Mouse (Mus musculus) midbrain, postnatal 0 days (tissue): ENCODE measurements at regions not wholly inside any gene's neighbourhood (a gene's known extent, or its start where the extent isn't known, plus 50 kb on each side); places are given as distances from the start of the nearest gene placed in this dataset.

ENCODE experiments used
- ATAC-seq: fragments of 200-750 bp; cut with Nextera tagmentation; 2 replicates; pipeline ENCODE4 v1.8.0; 2017; ENCODE audit warnings: moderate number of reproducible peaks, mild to moderate bottlenecking, moderate TSS enrichment, moderate library complexity; ENCODE audit not compliant: low FRiP score
- DNase-seq: peaks from one replicate; pipeline ENCODE4 v3.0.0-alpha.2; 2015; ENCODE audit warnings: low spot score
- H3K27ac ChIP-seq: fragments of 300-500 bp; sonication (generic); 2 replicates; pipeline ENCODE4 v1.5.1; 2014; ENCODE audit warnings: low read depth, mild to moderate bottlenecking, low read length, mixed read lengths
- H3K27me3 ChIP-seq: fragments of 300-500 bp; sonication (generic); 2 replicates; pipeline ENCODE4 v1.6.1; 2014; ENCODE audit warnings: low read length, control low read depth, mixed read lengths; ENCODE audit not compliant: insufficient read depth
- H3K36me3 ChIP-seq: fragments of 300-500 bp; sonication (generic); 2 replicates; pipeline ENCODE4 v1.6.1; 2014; ENCODE audit warnings: low read length, control low read depth, mixed read lengths; ENCODE audit not compliant: insufficient read depth
- H3K4me1 ChIP-seq: fragments of 300-500 bp; sonication (generic); 2 replicates; pipeline ENCODE4 v1.6.1; 2014; ENCODE audit warnings: mild to moderate bottlenecking, control low read depth, antibody characterized with exemption, low read length, mixed read lengths; ENCODE audit not compliant: insufficient read depth
- H3K4me2 ChIP-seq: fragments of 300-500 bp; sonication (generic); 2 replicates; pipeline ENCODE4 v1.6.1; 2014; ENCODE audit warnings: low read depth, mild to moderate bottlenecking, low read length, mixed read lengths; ENCODE audit not compliant: poor library complexity, severe bottlenecking
- H3K4me3 ChIP-seq: fragments of 300-500 bp; sonication (generic); 2 replicates; pipeline ENCODE4 v1.5.1; 2014; ENCODE audit warnings: low read depth, mild to moderate bottlenecking, low read length, moderate library complexity
- H3K9ac ChIP-seq: fragments of 300-500 bp; sonication (generic); replicated peaks from 2 replicates; pipeline ENCODE4 v1.6.1; 2014; ENCODE audit warnings: mild to moderate bottlenecking, low read length, moderate library complexity, mixed read lengths; ENCODE audit not compliant: poor library complexity, severe bottlenecking
- H3K9me3 ChIP-seq: fragments of 300-500 bp; sonication (generic); 2 replicates; pipeline ENCODE4 v1.6.1; 2016; ENCODE audit warnings: low read length, control low read depth
- CTCF ChIP-seq: IDR thresholded peaks from 2 replicates; pipeline ENCODE4 v1.5.1; 2016; ENCODE audit warnings: antibody characterized with exemption, mild to moderate bottlenecking
- WGBS: fragments of 180-500 bp; shearing (Covaris S2); extraction: QIAGEN DNeasy Blood & Tissue Kit; methylation state at CpG from one replicate; pipeline ENCODE4 v1.1.7; 2014; 5-methylcytosine and 5-hydroxymethylcytosine counted together

DNA sequence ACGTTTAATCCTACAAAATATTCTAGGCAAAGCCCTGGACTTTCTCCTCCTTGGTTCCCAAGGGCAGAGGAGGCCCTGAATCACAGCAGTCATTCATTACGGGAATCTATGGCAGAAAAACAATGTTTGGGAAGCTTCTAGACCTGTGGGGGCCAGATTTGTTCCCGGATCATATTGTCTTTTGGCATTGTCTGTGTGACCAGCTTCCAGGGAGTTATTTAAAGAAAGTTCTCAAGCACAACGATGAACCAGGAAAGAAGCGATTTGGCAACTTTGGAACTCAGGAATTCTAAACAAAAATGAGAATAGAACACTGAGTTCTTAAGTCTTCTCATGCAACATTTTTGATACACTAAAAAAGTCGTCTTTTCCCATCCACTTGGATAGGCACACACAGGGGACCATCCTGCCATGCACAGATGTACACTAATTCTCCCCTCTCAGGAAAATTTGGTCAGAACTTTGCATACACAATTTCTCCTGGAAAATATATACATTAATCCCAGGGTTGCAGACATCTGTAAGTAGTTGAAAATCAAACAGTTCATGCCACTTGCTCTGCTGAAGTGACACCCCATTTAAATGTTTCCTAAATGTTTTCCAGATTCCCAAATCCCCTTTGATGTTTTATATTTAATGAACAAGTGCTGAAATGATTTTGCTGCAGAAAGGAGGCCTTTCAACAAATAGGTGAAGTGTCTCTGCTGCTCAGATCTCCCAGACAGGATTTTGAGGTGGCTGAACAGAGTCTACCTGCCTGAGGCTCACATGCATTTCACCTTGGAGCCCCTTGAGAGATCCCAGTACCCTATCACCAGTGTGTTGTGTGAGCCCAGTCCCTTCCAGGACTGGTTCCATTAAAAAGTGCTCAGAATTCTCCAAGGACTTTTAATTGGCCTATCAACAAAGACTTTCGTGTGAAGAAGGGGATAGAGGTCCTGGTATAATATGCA, 548.9 kb upstream of the Nrp1 start:
- no peak for DNase-seq
- no peaks in the 10 kb centered on the region for H3K9me3 ChIP-seq
- no peaks in the 10 kb centered on the region for H3K36me3 ChIP-seq
- H3K9ac ChIP-seq, result no peak overlapping the region
- no peak overlapping the region for H3K4me2 ChIP-seq
- no peak overlapping the region for H3K27ac ChIP-seq
- no peak for TF ChIP-seq CTCF
- WGBS, result 64% methylated on average over 7 of the region's 7 CpGs
- H3K4me1 ChIP-seq, result no peaks in the 10 kb centered on the region
- no peak for ATAC-seq
- H3K27me3 ChIP-seq, result no peaks in the 10 kb centered on the region
- H3K4me3 ChIP-seq, result no peak overlapping the region

DNA sequence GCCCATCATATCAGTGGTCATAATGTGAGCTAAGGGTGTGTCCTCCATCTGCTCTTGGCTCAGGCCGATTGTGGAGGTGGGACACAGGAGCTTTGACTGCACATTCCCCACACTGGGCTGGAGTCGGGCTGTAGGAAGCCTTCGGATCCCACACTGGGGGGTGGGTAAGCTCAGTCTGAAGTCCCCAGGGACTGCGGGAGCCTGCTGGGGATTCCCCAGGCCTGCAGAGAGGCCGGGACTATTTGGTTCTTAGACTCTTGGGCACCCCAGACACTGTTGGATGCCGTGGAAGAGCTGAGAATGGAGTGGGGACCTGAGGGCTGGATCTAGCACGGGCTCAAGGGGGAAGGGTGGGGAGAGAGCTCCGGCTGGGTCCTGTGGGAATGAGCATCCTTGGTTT, 547.1 kb upstream of the Nrp1 start:
- Histone ChIP-seq H3K27me3 (no peaks in the 10 kb centered on the region), H3K36me3 (no peaks in the 10 kb centered on the region), H3K9me3 (no peaks in the 10 kb centered on the region), H3K9ac (no peak overlapping the region), H3K27ac (no peak overlapping the region), H3K4me2 (no peak overlapping the region), H3K4me1 (no peaks in the 10 kb centered on the region), H3K4me3 (no peak overlapping the region)
- ATAC-seq, result no peak
- DNase-seq, result no peak
- 87% methylated on average over 8 of the region's 8 CpGs for WGBS
- no peak for TF ChIP-seq CTCF

- no peak for DNase-seq
- TF ChIP-seq CTCF, result no peak
- Histone ChIP-seq H3K27ac (no peak overlapping the region), H3K36me3 (no peaks in the 10 kb centered on the region), H3K4me2 (no peak overlapping the region), H3K9ac (no peak overlapping the region), H3K9me3 (no peaks in the 10 kb centered on the region), H3K4me1 (no peaks in the 10 kb centered on the region), H3K4me3 (no peak overlapping the region), H3K27me3 (no peaks in the 10 kb centered on the region)
- WGBS, result 81% methylated on average over 9 of the region's 9 CpGs
- ATAC-seq, result no peak
Measured at GRCm38 (mm10) chr8:127814785-127815523, 543.5 kb upstream of the Nrp1 start.

DNA sequence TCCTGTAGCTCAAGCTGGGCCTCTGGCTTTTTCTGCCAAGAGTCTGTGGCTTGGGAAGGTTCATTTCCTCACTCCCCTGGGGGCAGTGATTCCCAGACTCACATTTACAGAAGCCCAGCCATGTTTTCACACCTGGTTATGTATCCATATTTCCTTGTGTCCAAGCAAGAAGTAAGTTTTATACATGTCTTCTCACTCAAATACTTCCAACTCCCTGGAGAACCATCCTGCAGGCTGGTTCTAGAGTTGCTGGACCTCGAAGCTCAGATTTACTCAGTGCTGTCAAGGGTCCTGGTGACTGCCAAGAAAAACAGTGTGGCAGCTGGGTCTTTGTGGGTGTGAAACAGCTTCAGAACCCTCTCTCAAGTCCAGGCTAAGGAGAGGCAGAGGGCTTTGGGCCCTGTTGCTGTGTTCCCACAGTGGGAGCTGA, 537.6 kb upstream of the Nrp1 start:
- no peak overlapping the region for H3K4me2 ChIP-seq
- ATAC-seq, result no peak
- WGBS, result 79% methylated on average over 1 of the region's 1 CpGs
- no peaks in the 10 kb centered on the region for H3K4me1 ChIP-seq
- no peak overlapping the region for H3K4me3 ChIP-seq
- H3K9ac ChIP-seq, result no peak overlapping the region
- no peak for TF ChIP-seq CTCF
- no peaks in the 10 kb centered on the region for H3K27me3 ChIP-seq
- H3K9me3 ChIP-seq, result no peaks in the 10 kb centered on the region
- DNase-seq, result no peak
- no peak overlapping the region for H3K27ac ChIP-seq
- no peaks in the 10 kb centered on the region for H3K36me3 ChIP-seq

DNA sequence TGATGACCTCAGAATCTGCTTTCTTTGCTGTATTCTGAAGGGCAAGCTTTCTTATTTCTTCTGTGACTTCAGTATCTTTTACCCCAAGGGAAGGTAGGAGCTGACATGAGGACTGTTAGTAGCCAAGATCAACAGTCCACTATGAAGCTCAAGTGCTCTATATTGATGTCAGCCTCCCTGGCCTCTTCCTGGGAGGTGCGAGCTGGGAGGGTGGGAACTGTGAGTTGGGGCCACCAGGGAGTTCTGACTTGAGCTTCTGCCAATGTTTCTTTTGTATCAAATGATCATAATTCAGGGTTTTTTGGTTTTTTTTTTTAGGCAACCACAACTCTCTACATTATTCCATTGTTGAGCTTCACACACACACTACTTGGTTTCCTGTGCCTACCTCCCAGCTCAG, 536.8 kb upstream of the Nrp1 start:
- H3K9ac ChIP-seq, result no peak overlapping the region
- ATAC-seq (no peak), DNase-seq (no peak)
- no peaks in the 10 kb centered on the region for H3K36me3 ChIP-seq
- no peaks in the 10 kb centered on the region for H3K4me1 ChIP-seq
- H3K4me3 ChIP-seq, result no peak overlapping the region
- no peak for TF ChIP-seq CTCF
- WGBS, result 86% methylated on average over 1 of the region's 1 CpGs
- no peaks in the 10 kb centered on the region for H3K27me3 ChIP-seq
- no peaks in the 10 kb centered on the region for H3K9me3 ChIP-seq
- H3K27ac ChIP-seq, result no peak overlapping the region
- H3K4me2 ChIP-seq, result no peak overlapping the region

GRCm38 (mm10) chr8:127825041-127825440, 533.4 kb upstream of the Nrp1 start:
- Histone ChIP-seq H3K27ac (no peak overlapping the region), H3K9me3 (no peaks in the 10 kb centered on the region), H3K9ac (no peak overlapping the region), H3K36me3 (no peaks in the 10 kb centered on the region), H3K4me1 (0 out of 2 replicates have a peak, but pooled peaks cover 3% of the 10 kb centered on the region), H3K4me2 (no peak overlapping the region), H3K27me3 (no peaks in the 10 kb centered on the region), H3K4me3 (no peak overlapping the region)
- TF ChIP-seq CTCF, result no peak
- ATAC-seq (no peak), DNase-seq (no peak)
- 97% methylated on average over 2 of the region's 2 CpGs for WGBS
